Mouse (Mus musculus): ENCODE measurements at regions not wholly inside any gene's neighbourhood (a gene's known extent, or its start where the extent isn't known, plus 50 kb on each side); places are given as distances from the start of the nearest gene placed in this dataset.

- DNase-seq = no peak
These were observed 282.1 kb upstream of the Slc30a5 start for GRCm38 (mm10) chr13:101115296-101115695.

GRCm38 (mm10) chr13:101112176-101112575 is 278.9 kb upstream of the Slc30a5 start:
- DNase-seq = no peak

GRCm38 (mm10) chr13:101111773-101112172 is 278.5 kb upstream of the Slc30a5 start:
- DNase-seq = no peak

GRCm38 (mm10) chr13:101100621-101101020 is 267.4 kb upstream of the Slc30a5 start:
- DNase-seq = no peak

- DNase-seq = no peak
These were observed 263.6 kb upstream of the Slc30a5 start for GRCm38 (mm10) chr13:101096856-101097255.

GRCm38 (mm10) chr13:101096221-101096620 is 263.0 kb upstream of the Slc30a5 start:
- DNase-seq = no peak

GRCm38 (mm10) chr13:101095057-101095831 is 262.0 kb upstream of the Slc30a5 start:
- no peak for DNase-seq

GRCm38 (mm10) chr13:101092743-101093131 is 259.5 kb upstream of the Slc30a5 start:
- no peak for DNase-seq

- DNase-seq = peak; percentile 82
These were observed 259.0 kb upstream of the Slc30a5 start for GRCm38 (mm10) chr13:101092033-101092742.

- no peak for DNase-seq
These were observed 252.0 kb upstream of the Slc30a5 start for GRCm38 (mm10) chr13:101085182-101085581.

- DNase-seq = no peak
These were observed 251.0 kb upstream of the Slc30a5 start for GRCm38 (mm10) chr13:101084193-101084592.

- no peak for DNase-seq
These were observed 250.2 kb upstream of the Slc30a5 start for GRCm38 (mm10) chr13:101083416-101083815.

GRCm38 (mm10) chr13:101068489-101068888 is 235.3 kb upstream of the Slc30a5 start:
- DNase-seq = no peak

GRCm38 (mm10) chr13:101062582-101062981 is 229.4 kb upstream of the Slc30a5 start:
- DNase-seq = peak; percentile 5

GRCm38 (mm10) chr13:101061233-101062144 is 228.3 kb upstream of the Slc30a5 start:
- DNase-seq = no peak

- DNase-seq = no peak
These were observed 216.3 kb upstream of the Slc30a5 start for GRCm38 (mm10) chr13:101049511-101049910.

GRCm38 (mm10) chr13:101032594-101032993 is 199.4 kb upstream of the Slc30a5 start:
- no peak for DNase-seq

- DNase-seq = no peak
These were observed 192.8 kb upstream of the Slc30a5 start for GRCm38 (mm10) chr13:101026043-101026442.

- DNase-seq = no peak
These were observed 192.3 kb upstream of the Slc30a5 start for GRCm38 (mm10) chr13:101025488-101025887.

GRCm38 (mm10) chr13:101024971-101025370 is 191.7 kb upstream of the Slc30a5 start:
- DNase-seq = no peak

- no peak for DNase-seq
These were observed 186.0 kb upstream of the Slc30a5 start for GRCm38 (mm10) chr13:101019272-101019676.

- no peak for DNase-seq
These were observed 183.8 kb upstream of the Slc30a5 start for GRCm38 (mm10) chr13:101017041-101017440.

GRCm38 (mm10) chr13:101016181-101016580 is 183.0 kb upstream of the Slc30a5 start:
- no peak for DNase-seq

Data from gastrocnemius, postnatal 25 days (tissue).